Mouse (Mus musculus): Measurements from ENCODE around the gene Bmpr1b. TPM values are rescaled to one million over a fixed set of nuclear protein-coding genes. Genes with fewer than 3 reads are reported as not detected.

Bmpr1b gene
- polyA plus RNA-seq, 1 experiment from 2014 or later = 2.1 TPM

DNA sequence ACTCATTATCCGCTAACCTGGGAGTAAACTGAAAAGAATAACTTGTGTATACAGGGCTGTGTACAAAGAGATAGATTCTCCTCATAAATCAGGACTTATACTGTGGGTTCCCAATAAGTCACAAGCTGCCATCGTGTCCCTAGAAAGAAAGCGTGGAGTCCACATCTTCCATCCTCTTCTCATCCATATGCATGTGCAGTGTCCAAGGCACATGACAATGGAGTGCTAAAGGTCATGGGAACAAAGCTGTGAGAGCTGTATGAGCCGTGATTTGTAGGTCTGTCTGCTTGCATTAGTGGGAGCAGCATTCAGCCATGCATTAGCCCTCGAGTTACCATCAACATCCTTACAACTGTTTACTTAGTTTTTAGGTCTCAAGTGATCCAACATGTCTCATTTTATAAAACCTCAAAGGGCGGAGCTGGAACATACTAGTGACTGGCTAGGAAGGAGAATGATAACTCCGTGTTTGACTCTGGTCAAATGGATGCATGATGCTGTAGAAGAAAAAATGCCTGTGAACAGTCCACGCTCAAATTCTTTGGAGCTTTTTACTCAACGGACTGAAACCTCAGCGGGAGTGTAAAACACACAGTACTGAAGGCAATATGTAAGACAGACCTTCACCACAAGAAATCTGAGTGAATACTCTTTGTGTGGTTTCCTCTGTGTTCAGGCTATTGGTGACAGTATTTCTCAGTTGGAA is 296.7 kb downstream of the Bmpr1b start:
- Histone ChIP-seq H3K9ac (ENCODE audit: low read length) (no peak overlapping the region), H3K4me2 (ENCODE audit: low read length) (no peak overlapping the region), H3K9me3 (ENCODE audit: control insufficient read depth, low read length) (no peaks in the 10 kb centered on the region), H3K36me3 (ENCODE audit: control insufficient read depth, insufficient read depth, low read length) (no peaks in the 10 kb centered on the region), H3K27me3 (replicated peaks; ENCODE audit: control insufficient read depth, insufficient read depth, low read length) (no peaks in the 10 kb centered on the region), H3K4me3 (ENCODE audit: low read depth, low read length) (no peak overlapping the region), H3K4me1 (replicated peaks; ENCODE audit: control insufficient read depth, insufficient read depth, low read length) (no peaks in the 10 kb centered on the region), H3K27ac (ENCODE audit: low read depth) (no peak overlapping the region)
- 76% methylated on average over 10 of the region's 10 CpGs for WGBS
- ATAC-seq (replicated peaks; ENCODE audit: low FRiP score, low TSS enrichment, low read depth) = no peak
- DNase-seq (ENCODE audit: low spot score) = no peak

DNA sequence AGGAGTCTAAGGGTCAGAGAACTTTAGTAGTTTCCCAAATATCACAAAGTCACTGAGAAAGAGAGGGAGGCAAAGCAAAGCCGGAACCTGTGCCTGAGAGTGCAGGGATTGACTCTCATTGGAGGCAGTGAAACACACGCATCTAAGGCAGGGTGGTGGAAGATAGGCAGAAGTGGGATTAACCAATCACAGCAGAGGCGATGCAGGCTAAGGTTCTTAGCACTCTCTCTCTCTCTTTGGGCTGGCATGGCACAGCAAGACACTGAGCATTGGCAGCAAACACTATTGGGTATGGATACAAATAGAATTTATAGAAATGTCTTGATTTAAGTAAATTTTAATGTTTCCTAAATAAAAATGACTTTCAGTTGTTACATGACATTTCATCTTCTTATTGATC is 297.4 kb downstream of the Bmpr1b start:
- Histone ChIP-seq H3K4me2 (ENCODE audit: low read length) (no peak overlapping the region), H3K9me3 (ENCODE audit: control insufficient read depth, low read length) (no peaks in the 10 kb centered on the region), H3K36me3 (ENCODE audit: control insufficient read depth, insufficient read depth, low read length) (no peaks in the 10 kb centered on the region), H3K27ac (ENCODE audit: low read depth) (no peak overlapping the region), H3K27me3 (replicated peaks; ENCODE audit: control insufficient read depth, insufficient read depth, low read length) (no peaks in the 10 kb centered on the region), H3K9ac (ENCODE audit: low read length) (no peak overlapping the region), H3K4me3 (ENCODE audit: low read depth, low read length) (no peak overlapping the region), H3K4me1 (replicated peaks; ENCODE audit: control insufficient read depth, insufficient read depth, low read length) (no peaks in the 10 kb centered on the region)
- 79% methylated on average over 3 of the region's 3 CpGs for WGBS
- no peak for ATAC-seq (replicated peaks; ENCODE audit: low FRiP score, low TSS enrichment, low read depth)
- DNase-seq (ENCODE audit: low spot score) = no peak

DNA sequence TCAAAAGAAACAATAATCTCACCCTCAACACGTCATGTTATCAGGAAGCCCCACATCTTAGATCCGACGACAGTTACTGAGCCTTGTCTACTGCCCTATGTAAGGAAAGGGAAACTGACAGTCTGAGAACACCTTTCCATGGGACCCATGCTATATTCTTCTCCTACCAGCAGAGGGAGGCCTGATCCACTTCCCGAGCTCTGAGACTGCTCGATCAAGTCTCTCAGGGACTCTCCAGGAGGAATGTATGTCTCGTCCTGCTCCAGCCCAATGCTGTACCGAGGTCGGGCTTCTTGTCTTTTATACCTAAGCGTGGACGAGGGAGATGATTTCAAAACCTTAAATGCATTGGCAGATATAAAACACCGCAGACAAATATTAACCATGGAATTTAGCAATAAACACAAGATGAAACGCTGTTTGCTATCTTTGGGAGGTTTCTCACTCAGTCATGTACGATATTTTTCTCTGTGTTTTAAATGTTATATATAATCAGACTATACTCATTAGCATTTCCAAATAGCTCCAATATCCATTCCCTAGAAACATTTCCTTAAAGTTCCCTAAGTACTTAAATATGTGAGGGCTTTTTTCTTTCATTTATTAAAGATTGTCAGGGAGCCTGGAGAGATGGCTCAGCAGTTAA is 306.3 kb downstream of the Bmpr1b start:
- no peaks in the 10 kb centered on the region for H3K4me1 ChIP-seq (replicated peaks; ENCODE audit: control insufficient read depth, insufficient read depth, low read length)
- H3K27me3 ChIP-seq (replicated peaks; ENCODE audit: control insufficient read depth, insufficient read depth, low read length) = no peaks in the 10 kb centered on the region
- no peak overlapping the region for H3K4me3 ChIP-seq (ENCODE audit: low read depth, low read length)
- no peaks in the 10 kb centered on the region for H3K36me3 ChIP-seq (ENCODE audit: control insufficient read depth, insufficient read depth, low read length)
- DNase-seq (ENCODE audit: low spot score) = peak; percentile 74
- peak; percentile 70; the same call in 1 of the 2 replicates for ATAC-seq (replicated peaks; ENCODE audit: low FRiP score, low TSS enrichment, low read depth)
- H3K4me2 ChIP-seq (ENCODE audit: low read length) = peak overlapping the region; percentile 37; the same call in 1 of the 2 replicates
- no peak overlapping the region for H3K27ac ChIP-seq (ENCODE audit: low read depth)
- no peaks in the 10 kb centered on the region for H3K9me3 ChIP-seq (ENCODE audit: control insufficient read depth, low read length)
- WGBS = 22% methylated on average over 13 of the region's 13 CpGs
- H3K9ac ChIP-seq (ENCODE audit: low read length) = no peak overlapping the region

DNA sequence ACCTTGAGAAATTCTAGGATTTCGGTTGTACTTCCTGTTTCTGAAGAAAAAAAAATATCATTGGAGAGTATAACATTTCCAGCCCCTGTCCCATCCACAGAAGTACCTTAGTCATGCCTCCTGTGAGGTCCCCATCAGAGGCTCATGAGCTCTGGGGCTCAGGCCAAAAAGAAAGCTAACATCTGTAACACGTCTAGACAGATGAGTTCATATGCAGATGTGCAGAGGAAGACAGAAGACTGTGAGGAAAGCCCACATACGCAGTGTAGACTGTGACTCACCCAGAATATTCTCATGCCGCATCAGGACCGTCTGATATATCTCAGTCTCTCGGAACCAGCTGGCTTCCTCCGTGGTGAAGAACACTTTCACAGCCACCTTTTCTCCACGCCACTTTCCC is 312.1 kb downstream of the Bmpr1b start:
- H3K27me3 ChIP-seq (replicated peaks; ENCODE audit: control insufficient read depth, insufficient read depth, low read length) = no peaks in the 10 kb centered on the region
- no peak overlapping the region for H3K9ac ChIP-seq (ENCODE audit: low read length)
- no peak for ATAC-seq (replicated peaks; ENCODE audit: low FRiP score, low TSS enrichment, low read depth)
- no peak overlapping the region for H3K27ac ChIP-seq (ENCODE audit: low read depth)
- H3K4me2 ChIP-seq (ENCODE audit: low read length) = no peak overlapping the region
- DNase-seq (ENCODE audit: low spot score) = no peak
- WGBS = 82% methylated on average over 8 of the region's 8 CpGs
- H3K4me3 ChIP-seq (ENCODE audit: low read depth, low read length) = no peak overlapping the region
- H3K9me3 ChIP-seq (ENCODE audit: control insufficient read depth, low read length) = no peaks in the 10 kb centered on the region
- no peaks in the 10 kb centered on the region for H3K36me3 ChIP-seq (ENCODE audit: control insufficient read depth, insufficient read depth, low read length)
- H3K4me1 ChIP-seq (replicated peaks; ENCODE audit: control insufficient read depth, insufficient read depth, low read length) = no peaks in the 10 kb centered on the region

DNA sequence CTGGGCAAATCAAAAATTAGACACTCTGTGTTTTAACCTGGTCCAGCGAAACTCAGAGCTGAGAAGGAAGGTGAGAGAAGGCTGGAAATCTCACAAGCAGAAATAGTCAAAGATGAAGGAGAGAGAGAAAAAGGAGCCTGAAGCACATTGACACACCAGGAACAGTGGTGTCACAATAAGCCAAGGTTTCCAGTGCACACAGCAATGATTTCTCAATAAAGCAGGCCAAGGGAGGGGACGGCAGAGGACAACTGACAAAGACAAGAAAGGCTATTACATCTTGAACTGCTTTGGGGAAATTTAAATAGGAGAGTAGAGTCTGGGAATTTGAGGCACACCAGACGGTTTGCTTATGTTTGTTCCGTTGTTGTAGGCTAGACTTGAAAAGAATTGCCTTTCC is 314.9 kb downstream of the Bmpr1b start:
- H3K4me1 ChIP-seq (replicated peaks; ENCODE audit: control insufficient read depth, insufficient read depth, low read length) = no peaks in the 10 kb centered on the region
- no peaks in the 10 kb centered on the region for H3K27me3 ChIP-seq (replicated peaks; ENCODE audit: control insufficient read depth, insufficient read depth, low read length)
- WGBS = 84% methylated on average over 4 of the region's 4 CpGs
- ATAC-seq (replicated peaks; ENCODE audit: low FRiP score, low TSS enrichment, low read depth) (no peak), DNase-seq (ENCODE audit: low spot score) (no peak)
- no peak overlapping the region for H3K9ac ChIP-seq (ENCODE audit: low read length)
- no peak overlapping the region for H3K4me3 ChIP-seq (ENCODE audit: low read depth, low read length)
- H3K9me3 ChIP-seq (ENCODE audit: control insufficient read depth, low read length) = no peaks in the 10 kb centered on the region
- no peaks in the 10 kb centered on the region for H3K36me3 ChIP-seq (ENCODE audit: control insufficient read depth, insufficient read depth, low read length)
- no peak overlapping the region for H3K27ac ChIP-seq (ENCODE audit: low read depth)
- no peak overlapping the region for H3K4me2 ChIP-seq (ENCODE audit: low read length)

DNA sequence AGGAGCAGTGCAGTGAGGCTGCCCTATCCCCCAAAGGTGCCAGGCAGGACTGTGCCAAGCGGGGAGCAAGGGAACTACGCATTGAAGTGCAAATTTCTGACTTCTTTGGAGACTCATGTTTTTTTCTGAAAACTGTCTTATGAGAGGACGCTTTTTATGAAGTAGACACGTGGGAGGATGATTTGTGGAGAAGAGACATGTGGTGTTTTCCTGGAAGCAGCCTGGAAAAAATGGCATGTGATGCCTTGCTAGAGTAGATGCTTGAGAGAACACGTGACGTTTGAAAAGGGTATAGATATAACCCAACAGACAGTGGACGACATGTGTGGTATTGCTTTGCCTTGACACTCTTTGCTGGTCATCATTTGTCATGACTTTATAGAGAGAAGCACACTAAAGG is 319.1 kb downstream of the Bmpr1b start:
- H3K36me3 ChIP-seq (ENCODE audit: control insufficient read depth, insufficient read depth, low read length) = no peaks in the 10 kb centered on the region
- H3K4me1 ChIP-seq (replicated peaks; ENCODE audit: control insufficient read depth, insufficient read depth, low read length) = no peaks in the 10 kb centered on the region
- H3K4me3 ChIP-seq (ENCODE audit: low read depth, low read length) = no peak overlapping the region
- WGBS = 80% methylated on average over 7 of the region's 7 CpGs
- H3K4me2 ChIP-seq (ENCODE audit: low read length) = no peak overlapping the region
- no peak overlapping the region for H3K9ac ChIP-seq (ENCODE audit: low read length)
- no peak overlapping the region for H3K27ac ChIP-seq (ENCODE audit: low read depth)
- H3K27me3 ChIP-seq (replicated peaks; ENCODE audit: control insufficient read depth, insufficient read depth, low read length) = no peaks in the 10 kb centered on the region
- ATAC-seq (replicated peaks; ENCODE audit: low FRiP score, low TSS enrichment, low read depth) (no peak), DNase-seq (ENCODE audit: low spot score) (no peak)
- H3K9me3 ChIP-seq (ENCODE audit: control insufficient read depth, low read length) = no peaks in the 10 kb centered on the region

DNA sequence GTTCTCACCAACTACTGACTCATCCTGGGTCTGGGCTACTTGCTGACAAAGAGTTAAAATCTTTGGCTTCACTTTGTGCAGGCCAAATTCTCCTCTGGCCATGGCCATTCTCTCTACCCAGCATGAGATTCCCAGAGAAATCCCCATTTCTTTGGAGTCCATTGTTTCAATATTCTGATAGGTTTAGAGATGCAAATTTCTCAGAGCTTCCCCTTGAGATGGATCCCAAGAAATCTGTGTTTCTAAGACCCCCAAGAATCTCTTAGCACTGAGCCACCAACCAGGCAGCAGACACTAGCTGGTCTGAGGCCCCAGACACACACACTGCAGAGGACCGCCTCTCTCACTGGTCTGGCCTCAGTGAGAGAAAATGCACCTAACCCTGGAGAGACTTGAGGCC is 320.0 kb downstream of the Bmpr1b start:
- no peaks in the 10 kb centered on the region for H3K36me3 ChIP-seq (ENCODE audit: control insufficient read depth, insufficient read depth, low read length)
- H3K27me3 ChIP-seq (replicated peaks; ENCODE audit: control insufficient read depth, insufficient read depth, low read length) = no peaks in the 10 kb centered on the region
- H3K9me3 ChIP-seq (ENCODE audit: control insufficient read depth, low read length) = no peaks in the 10 kb centered on the region
- no peak overlapping the region for H3K4me3 ChIP-seq (ENCODE audit: low read depth, low read length)
- H3K4me2 ChIP-seq (ENCODE audit: low read length) = no peak overlapping the region
- DNase-seq (ENCODE audit: low spot score) = no peak
- no peak overlapping the region for H3K27ac ChIP-seq (ENCODE audit: low read depth)
- H3K9ac ChIP-seq (ENCODE audit: low read length) = no peak overlapping the region
- ATAC-seq (replicated peaks; ENCODE audit: low FRiP score, low TSS enrichment, low read depth) = no peak
- H3K4me1 ChIP-seq (replicated peaks; ENCODE audit: control insufficient read depth, insufficient read depth, low read length) = no peaks in the 10 kb centered on the region
- WGBS = 68% methylated on average over 1 of the region's 1 CpGs

DNA sequence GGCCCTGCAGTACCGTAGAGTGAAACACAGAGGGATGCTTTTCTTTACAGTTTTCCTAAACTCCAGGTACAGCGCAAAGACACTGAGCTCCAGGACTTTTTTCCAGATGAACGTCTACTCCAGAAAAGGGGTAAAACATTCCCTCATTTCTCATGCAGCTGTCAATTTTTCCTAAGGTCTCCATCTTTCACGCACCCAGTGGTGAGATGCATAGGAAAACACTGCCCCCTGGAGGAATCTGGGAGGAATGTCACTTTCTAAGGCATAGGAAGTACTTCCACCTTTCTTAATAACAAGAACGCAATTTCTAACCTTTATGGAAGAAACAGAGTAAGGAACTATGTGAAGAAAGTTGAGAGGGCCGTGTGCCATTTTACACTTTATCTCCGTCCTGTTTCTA is 330.4 kb downstream of the Bmpr1b start:
- H3K4me3 ChIP-seq (ENCODE audit: low read depth, low read length) = no peak overlapping the region
- H3K27me3 ChIP-seq (replicated peaks; ENCODE audit: control insufficient read depth, insufficient read depth, low read length) = no peaks in the 10 kb centered on the region
- WGBS = 40% methylated on average over 7 of the region's 7 CpGs
- DNase-seq (ENCODE audit: low spot score) (no peak), ATAC-seq (replicated peaks; ENCODE audit: low FRiP score, low TSS enrichment, low read depth) (0 out of 2 replicates have a peak, but pooled peaks have one; percentile 40)
- H3K4me1 ChIP-seq (replicated peaks; ENCODE audit: control insufficient read depth, insufficient read depth, low read length) = no peaks in the 10 kb centered on the region
- no peak overlapping the region for H3K27ac ChIP-seq (ENCODE audit: low read depth)
- H3K4me2 ChIP-seq (ENCODE audit: low read length) = no peak overlapping the region
- H3K9ac ChIP-seq (ENCODE audit: low read length) = no peak overlapping the region
- H3K36me3 ChIP-seq (ENCODE audit: control insufficient read depth, insufficient read depth, low read length) = no peaks in the 10 kb centered on the region
- H3K9me3 ChIP-seq (ENCODE audit: control insufficient read depth, low read length) = no peaks in the 10 kb centered on the region

DNA sequence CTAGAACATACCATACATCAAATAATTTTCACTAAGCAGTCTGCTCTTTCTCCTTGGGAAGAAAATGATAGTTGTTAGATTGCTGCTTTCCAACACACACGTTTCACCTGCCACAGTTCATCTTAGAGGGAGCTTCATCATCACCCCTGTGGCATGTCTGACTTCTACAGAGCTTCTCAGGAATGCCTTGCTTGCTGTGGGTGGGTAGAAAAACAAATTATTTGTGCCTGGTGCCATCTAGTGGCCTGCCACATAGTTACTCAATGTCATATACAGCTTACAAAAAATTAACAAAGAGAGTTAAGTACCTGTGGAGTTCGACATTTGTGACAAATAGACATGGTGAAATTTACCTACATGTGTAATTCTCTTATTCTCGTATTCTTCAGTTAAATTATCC is 338.1 kb downstream of the Bmpr1b start:
- DNase-seq (ENCODE audit: low spot score) = no peak
- Histone ChIP-seq H3K9me3 (ENCODE audit: control insufficient read depth, low read length) (no peaks in the 10 kb centered on the region), H3K4me1 (replicated peaks; ENCODE audit: control insufficient read depth, insufficient read depth, low read length) (no peaks in the 10 kb centered on the region), H3K27ac (ENCODE audit: low read depth) (no peak overlapping the region), H3K9ac (ENCODE audit: low read length) (no peak overlapping the region), H3K36me3 (ENCODE audit: control insufficient read depth, insufficient read depth, low read length) (peaks cover 12% of the 10 kb centered on the region; the same call in 1 of the 2 replicates), H3K27me3 (replicated peaks; ENCODE audit: control insufficient read depth, insufficient read depth, low read length) (no peaks in the 10 kb centered on the region), H3K4me3 (ENCODE audit: low read depth, low read length) (no peak overlapping the region), H3K4me2 (ENCODE audit: low read length) (no peak overlapping the region)
- ATAC-seq (replicated peaks; ENCODE audit: low FRiP score, low TSS enrichment, low read depth) = no peak
- 29% methylated on average over 3 of the region's 3 CpGs for WGBS

All from intestine, embryonic 14.5 days (tissue).